Mouse (Mus musculus) ES-E14 (cell line): ENCODE results near the gene Tcf25. TPM values are rescaled to one million over a fixed set of nuclear protein-coding genes. Genes with fewer than 3 reads are reported as not detected.
A peak's percentile ranks its signal among the peaks of the same experiment; 100 is the strongest.
"Not testable (repeated sequence)": the region's sequence is repeated elsewhere in the genome, so short reads cannot be mapped to it uniquely, and the experiment has no call there.

Experiments used
- DNase-seq: peaks from one replicate; pipeline ENCODE4 v3.0.0-alpha.2; 2013; ENCODE audit warnings: low read depth, low spot score
- H3K27ac ChIP-seq: 2 replicates; pipeline ENCODE4 v1.5.1; 2012; ENCODE audit warnings: low read depth, mild to moderate bottlenecking, low read length, moderate library complexity, mixed read lengths; ENCODE audit not compliant: poor library complexity, insufficient read depth, severe bottlenecking
- H3K36me3 ChIP-seq: 2 replicates; pipeline ENCODE4 v1.6.1; 2012; ENCODE audit warnings: mild to moderate bottlenecking, low read length, moderate library complexity, mixed read lengths; ENCODE audit not compliant: control insufficient read depth, poor library complexity, insufficient read depth, severe bottlenecking
- H3K4me1 ChIP-seq, 2 experiments: fragments of 150-350 bp in 1 of 2; sonication (generic) in 1 of 2; 2 replicates each; pipeline ENCODE4 v1.6.1; 2012; ENCODE audit warnings: low read length in 2 of 2, mild to moderate bottlenecking in 1 of 2, mixed read lengths in 1 of 2; ENCODE audit not compliant: control insufficient read depth in 2 of 2, insufficient read depth in 2 of 2, poor library complexity in 1 of 2
- H3K4me3 ChIP-seq, 2 experiments: fragments of 150-350 bp in 1 of 2; sonication (generic) in 1 of 2; 2 replicates each; pipeline ENCODE4 v1.5.1; 2012; ENCODE audit warnings: low read length in 2 of 2, low read depth in 1 of 2, mild to moderate bottlenecking in 1 of 2, mixed read lengths in 1 of 2; ENCODE audit not compliant: insufficient read depth in 1 of 2, poor library complexity in 1 of 2, severe bottlenecking in 1 of 2
- H3K9ac ChIP-seq: 2 replicates; pipeline ENCODE4 v1.6.1; 2012; ENCODE audit warnings: low read depth, mild to moderate bottlenecking, low read length, mixed read lengths; ENCODE audit not compliant: poor library complexity, insufficient read depth, severe bottlenecking
- H3K9me3 ChIP-seq: fragments of 150-350 bp; sonication (generic); 2 replicates; pipeline ENCODE4 v1.6.1; 2012; ENCODE audit warnings: low read depth, mild to moderate bottlenecking, low read length; ENCODE audit not compliant: control insufficient read depth, insufficient read depth
- CHD2 ChIP-seq: IDR thresholded peaks from 2 replicates; pipeline ENCODE4 v1.6.1; 2014; ENCODE audit warnings: mild to moderate bottlenecking, low read depth, low read length, inconsistent platforms
- HCFC1 ChIP-seq: IDR thresholded peaks from 2 replicates; pipeline ENCODE4 v1.6.1; 2012; ENCODE audit warnings: low read length, inconsistent platforms, borderline replicate concordance; ENCODE audit not compliant: insufficient read depth
- MAFK ChIP-seq: IDR thresholded peaks from 2 replicates; pipeline ENCODE4 v1.6.1; 2014; ENCODE audit warnings: mild to moderate bottlenecking, low read depth, low read length, inconsistent platforms; ENCODE audit not compliant: insufficient read depth
- ZC3H11A ChIP-seq: IDR thresholded peaks from 2 replicates; pipeline ENCODE4 v1.6.1; 2012; ENCODE audit warnings: low read depth, mild to moderate bottlenecking, inconsistent platforms, low read length, borderline replicate concordance
- ZNF384 ChIP-seq: IDR thresholded peaks from 2 replicates; pipeline ENCODE4 v1.6.1; 2012; ENCODE audit warnings: low read depth, low read length, inconsistent platforms
- in situ Hi-C, 2 experiments: fragments of 600-800 bp; cut with MboI; formaldehyde crosslinking; loops; one replicate each; pipeline ENCODE4 v1.15.1; 2025; ENCODE audit warnings: low sequenced_read_pairs in 2 of 2, inconsistent platforms in 1 of 2; ENCODE audit not compliant: unreplicated experiment in 2 of 2
- total RNA-seq: library from RNA; depleted of rRNA; stranded (reverse); fragments of 300-350 nt; gene quantifications from 2 replicates; pipeline ENCODE4 v1.2.3, GENCODE M21; 2012; rRNA removed

Gene Tcf25
- total RNA-seq, 1 experiment: 114 TPM

- H3K9me3 ChIP-seq: no peaks in the 10 kb centered on the region
- no peak for DNase-seq
- in situ Hi-C loops: no loop called here
- TF ChIP-seq ZC3H11A (no peak), MAFK (no peak), ZNF384 (no peak), HCFC1 (no peak), CHD2 (no peak)
- H3K4me1 ChIP-seq: peaks cover 0 to 23% of the 10 kb centered on the region in 2 experiments; a peak in 3 of 4 replicates
- no peak overlapping the region for H3K4me3 ChIP-seq
- H3K27ac ChIP-seq: no peak overlapping the region
- no peak overlapping the region for H3K9ac ChIP-seq
- H3K36me3 ChIP-seq: peaks cover 26% of the 10 kb centered on the region
These were observed 77.2 kb downstream of the Tcf25 start for GRCm38 (mm10) chr8:123450783-123451182.

GRCm38 (mm10) chr8:123451747-123452146 lies 78.2 kb downstream of the Tcf25 start:
- H3K9ac ChIP-seq, H3K27ac ChIP-seq, H3K9me3 ChIP-seq, in situ Hi-C loops, H3K4me3 ChIP-seq, DNase-seq: not testable (repeated sequence)
- peaks cover 0 to 15% of the 10 kb centered on the region in 2 experiments; a peak in 3 of 4 replicates for H3K4me1 ChIP-seq
- peaks cover 33% of the 10 kb centered on the region for H3K36me3 ChIP-seq

GRCm38 (mm10) chr8:123452149-123452548 lies 78.6 kb downstream of the Tcf25 start:
- TF ChIP-seq ZNF384 (no peak), MAFK (no peak), CHD2 (no peak), HCFC1 (no peak), ZC3H11A (no peak)
- Histone ChIP-seq H3K4me1 (peaks cover 0 to 12% of the 10 kb centered on the region in 2 experiments; a peak in 3 of 4 replicates), H3K9me3 (no peaks in the 10 kb centered on the region), H3K4me3 (no peak overlapping the region), H3K36me3 (peaks cover 33% of the 10 kb centered on the region), H3K27ac (no peak overlapping the region), H3K9ac (no peak overlapping the region)
- DNase-seq: no peak
- in situ Hi-C loops: no loop called here

GRCm38 (mm10) chr8:123453291-123453690 lies 79.7 kb downstream of the Tcf25 start:
- Histone ChIP-seq H3K4me3 (no peak overlapping the region), H3K4me1 (peaks cover 0 to 6% of the 10 kb centered on the region in 2 experiments; a peak in 3 of 4 replicates), H3K9ac (no peak overlapping the region), H3K9me3 (no peaks in the 10 kb centered on the region), H3K36me3 (peaks cover 42% of the 10 kb centered on the region), H3K27ac (peak overlapping the region; percentile 17; the same call in 1 of the 2 replicates)
- in situ Hi-C loops: no loop called here
- no peak for TF ChIP-seq CHD2
- peak; percentile 25 for DNase-seq

Other genes starting within 250 kb of the Tcf25 start
- gene Sult5a1, start 215.4 kb upstream of the Tcf25 start, total RNA-seq: 3.1 and 3.3 TPM in 2 replicates
- not detected in 2 replicates for gene Dpep1, start 187.5 kb upstream of the Tcf25 start, total RNA-seq
- 68.8 and 86.0 TPM in 2 replicates for gene Chmp1a, start 161.0 kb upstream of the Tcf25 start, total RNA-seq
- gene Spata33, start 160.9 kb upstream of the Tcf25 start, total RNA-seq: 1.2 and 1.4 TPM in 2 replicates
- gene Cdk10, start 148.9 kb upstream of the Tcf25 start, total RNA-seq: 42.7 and 58.9 TPM in 2 replicates
- 1.2 and 1.7 TPM in 2 replicates for gene Spata2l, start 137.5 kb upstream of the Tcf25 start, total RNA-seq
- 14.8 and 19.1 TPM in 2 replicates for gene Zfp276, start 119.6 kb upstream of the Tcf25 start, total RNA-seq
- gene Vps9d1, start 119.4 kb upstream of the Tcf25 start, total RNA-seq: 10.8 and 15.4 TPM in 2 replicates
- gene Fanca, start 55.2 kb upstream of the Tcf25 start, total RNA-seq: 31.7 and 52.6 TPM in 2 replicates
- 8.8 and 13.6 TPM in 2 replicates for gene Spire2, start 41.0 kb upstream of the Tcf25 start, total RNA-seq
- gene Mc1r, start 33.4 kb downstream of the Tcf25 start, total RNA-seq: 0.27 and 0.42 TPM in 2 replicates
- 69.1 and 117 TPM in 2 replicates for gene Tubb3, start 37.7 kb downstream of the Tcf25 start, total RNA-seq
- 34.3 and 42.5 TPM in 2 replicates for gene Def8, start 49.8 kb downstream of the Tcf25 start, total RNA-seq
- 80.0 and 96.7 TPM in 2 replicates for gene Afg3l1, start 104.2 kb downstream of the Tcf25 start, total RNA-seq
- gene Dbndd1, start 141.7 kb downstream of the Tcf25 start, total RNA-seq: 1.4 and 1.6 TPM in 2 replicates
- gene Gas8, start 145.1 kb downstream of the Tcf25 start, total RNA-seq: 16.2 and 25.3 TPM in 2 replicates